Mouse (Mus musculus) brain, embryonic 18.5 days (tissue): Measurements from ENCODE around the gene Slc4a5.
A peak's percentile ranks its signal among the peaks of the same experiment; 100 is the strongest.

Experiments
- DNase-seq: peaks from one replicate; pipeline ENCODE4 v3.0.0-alpha.2; 2012; ENCODE audit warnings: low read depth, low spot score

Slc4a5 gene

DNA sequence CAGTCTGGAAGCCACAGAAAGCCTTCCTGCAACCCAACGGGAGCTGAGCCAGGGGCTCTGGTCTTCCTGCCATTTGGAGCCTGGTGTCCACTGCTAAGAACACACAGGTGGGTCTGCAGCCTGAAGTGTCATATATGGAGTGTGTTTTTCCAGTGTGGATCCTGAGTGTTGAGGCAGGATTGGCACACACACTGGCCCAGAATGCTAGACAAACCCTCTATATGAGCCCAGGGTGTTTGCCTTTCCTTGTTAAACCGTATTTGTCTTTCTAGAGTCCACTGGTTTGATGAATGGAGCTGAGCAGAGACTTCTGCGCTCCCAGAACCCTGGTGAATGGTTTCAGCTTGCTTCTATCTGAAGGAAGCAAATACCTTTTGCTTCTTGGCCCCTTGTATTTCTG lies at the start of gene Slc4a5:
Gene Slc4a5, plus strand, starts transcription at position 15 of the 400 bp plus-strand sequence.
- DNase-seq, result no peak

DNA sequence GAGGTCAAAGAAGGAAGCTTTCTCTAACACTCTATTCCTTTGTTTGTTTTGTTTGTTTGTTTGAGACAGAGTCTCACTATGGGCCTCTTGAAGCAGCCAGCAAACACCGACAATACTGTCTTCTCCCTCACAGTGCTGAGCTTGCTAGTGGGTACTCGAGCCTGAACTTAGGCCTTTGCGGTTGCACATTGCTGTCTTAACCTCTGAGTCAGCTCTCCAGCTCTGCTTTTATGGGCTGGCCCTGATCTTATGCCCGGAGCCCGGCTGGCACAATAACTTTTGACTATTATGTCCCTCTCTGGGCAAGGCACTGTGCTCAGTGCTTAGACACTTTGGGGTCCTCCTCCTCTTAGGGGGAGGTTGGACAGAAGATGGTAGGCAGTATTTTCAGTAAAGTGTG lies 49.8 kb upstream of the Slc4a5 start:
- no peak for DNase-seq

DNA sequence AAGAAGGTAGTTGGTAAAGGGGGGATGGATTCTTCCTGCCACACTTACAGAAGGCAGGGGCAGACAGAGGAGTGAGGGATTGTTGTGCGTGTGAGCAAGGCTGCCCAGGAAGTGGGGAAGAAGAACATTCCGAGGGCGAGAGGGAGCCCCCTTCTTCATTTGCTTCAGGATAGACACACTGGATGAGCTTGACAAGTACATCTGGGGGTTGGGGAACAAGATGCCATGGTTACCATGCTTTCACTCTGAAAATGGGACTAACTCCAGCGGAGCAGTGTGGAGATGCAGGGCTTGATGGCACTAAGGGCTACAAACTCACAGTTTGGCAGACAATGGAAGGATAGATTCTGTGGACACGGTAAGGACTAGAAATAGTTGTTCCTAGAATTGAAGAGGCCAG lies 48.6 kb upstream of the Slc4a5 start:
- DNase-seq, result no peak

DNA sequence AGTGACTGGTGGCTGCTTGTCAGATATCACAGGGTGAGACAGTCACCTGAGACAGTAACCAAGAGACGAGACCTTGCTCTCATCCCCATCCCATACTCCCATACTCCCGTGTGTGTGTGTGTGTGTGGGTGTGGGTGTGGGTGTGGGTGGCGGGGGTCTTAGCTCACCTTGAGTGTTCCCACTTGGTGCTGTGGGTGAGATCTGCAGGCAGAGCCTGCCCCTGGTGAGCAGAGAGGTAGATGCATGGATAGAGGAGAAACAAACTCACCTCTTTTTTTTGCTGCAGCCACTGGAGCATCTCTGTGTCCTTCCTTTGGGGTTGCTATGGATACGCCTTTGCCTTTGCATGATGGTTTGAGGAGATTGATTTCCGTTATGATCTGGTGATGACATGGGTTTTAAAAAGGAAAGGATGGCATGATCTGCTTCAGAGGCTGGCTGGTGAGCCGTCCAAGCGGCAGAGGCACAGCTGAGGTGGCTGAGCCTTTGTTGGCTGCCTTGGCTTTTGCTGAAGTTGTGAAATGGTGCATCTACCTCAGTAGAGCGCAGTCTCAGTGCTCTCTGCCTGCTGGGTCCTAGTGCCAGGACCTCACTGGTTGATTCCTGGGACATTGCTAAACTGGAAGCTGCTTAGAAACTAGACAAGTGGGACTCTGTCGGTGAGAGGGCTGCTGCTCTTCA lies 47.2 kb upstream of the Slc4a5 start:
- no peak for DNase-seq

DNA sequence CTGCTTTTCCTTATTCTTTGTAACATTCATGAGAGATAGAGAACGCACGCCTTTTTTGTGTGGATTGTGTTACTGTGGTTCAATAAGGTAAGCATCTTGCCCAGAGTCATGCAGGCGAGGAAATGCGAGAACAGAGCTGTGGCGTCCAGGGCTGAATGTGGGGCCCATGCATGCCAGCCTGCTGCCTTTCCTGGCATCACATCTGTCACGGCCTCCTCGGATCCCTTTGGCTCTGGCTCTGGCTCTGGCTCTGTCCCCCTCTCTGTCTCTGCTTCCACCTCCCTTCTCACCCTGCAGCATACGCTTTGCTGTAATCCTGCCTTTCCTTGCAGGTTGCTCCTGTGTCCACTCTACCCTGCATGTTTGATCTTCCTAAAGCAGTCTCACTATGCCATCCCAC lies 43.6 kb upstream of the Slc4a5 start:
- no peak for DNase-seq

DNA sequence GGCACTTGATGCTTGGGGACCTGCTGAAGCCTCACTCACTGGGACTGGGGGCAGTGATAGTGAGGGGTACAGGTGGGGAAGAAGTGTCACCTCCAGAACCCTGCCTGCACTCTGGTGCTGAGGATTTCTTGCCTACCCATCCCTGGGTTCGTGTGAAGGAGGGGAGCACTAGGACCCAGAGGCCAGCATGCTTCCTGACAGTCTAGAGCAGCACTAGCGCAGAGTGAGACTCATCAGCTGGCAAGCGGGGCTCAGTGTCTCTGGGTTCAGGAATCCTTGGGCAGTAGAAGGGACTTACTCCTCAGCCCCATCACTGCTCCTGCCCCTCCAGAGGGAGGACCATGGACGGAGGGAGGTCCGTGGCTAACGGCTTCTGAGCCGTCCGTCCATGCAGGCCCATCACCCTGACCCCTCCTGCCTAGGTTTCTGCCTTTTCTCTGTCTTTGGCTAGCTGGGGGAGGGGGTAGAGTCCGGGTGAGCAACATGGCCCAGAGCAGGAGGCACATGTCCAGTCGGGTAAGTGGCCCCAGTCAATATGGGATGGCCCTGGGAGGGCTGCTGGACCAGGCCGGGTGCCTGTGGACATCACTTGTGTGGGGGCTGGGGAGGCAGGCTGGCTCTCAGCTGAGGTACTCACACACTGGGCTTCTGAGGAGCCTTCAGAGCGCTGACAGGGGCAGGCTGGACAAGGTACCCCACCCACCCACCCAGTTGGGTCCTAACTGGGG lies 40.1 kb upstream of the Slc4a5 start:
- peak; percentile 26 for DNase-seq

DNA sequence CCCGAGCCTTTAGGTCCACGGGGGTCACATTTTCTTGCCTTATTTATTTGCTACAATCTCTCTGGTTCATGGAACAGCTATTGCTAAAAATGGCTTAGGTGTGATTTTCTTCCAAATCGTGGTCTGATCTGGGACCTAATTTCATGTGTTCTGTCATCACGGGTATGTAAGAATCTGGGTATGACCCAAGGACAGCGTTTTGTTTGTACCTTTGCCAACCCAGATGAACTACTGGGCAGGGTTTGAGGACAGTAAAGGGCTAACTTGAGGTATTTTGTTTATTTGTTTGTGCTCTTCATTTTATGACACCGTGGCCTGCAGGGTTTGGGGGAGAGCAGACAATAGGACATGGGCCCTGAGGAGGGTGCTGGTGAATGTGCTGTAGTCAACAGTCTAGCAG lies 39.0 kb upstream of the Slc4a5 start:
- DNase-seq, result no peak

DNA sequence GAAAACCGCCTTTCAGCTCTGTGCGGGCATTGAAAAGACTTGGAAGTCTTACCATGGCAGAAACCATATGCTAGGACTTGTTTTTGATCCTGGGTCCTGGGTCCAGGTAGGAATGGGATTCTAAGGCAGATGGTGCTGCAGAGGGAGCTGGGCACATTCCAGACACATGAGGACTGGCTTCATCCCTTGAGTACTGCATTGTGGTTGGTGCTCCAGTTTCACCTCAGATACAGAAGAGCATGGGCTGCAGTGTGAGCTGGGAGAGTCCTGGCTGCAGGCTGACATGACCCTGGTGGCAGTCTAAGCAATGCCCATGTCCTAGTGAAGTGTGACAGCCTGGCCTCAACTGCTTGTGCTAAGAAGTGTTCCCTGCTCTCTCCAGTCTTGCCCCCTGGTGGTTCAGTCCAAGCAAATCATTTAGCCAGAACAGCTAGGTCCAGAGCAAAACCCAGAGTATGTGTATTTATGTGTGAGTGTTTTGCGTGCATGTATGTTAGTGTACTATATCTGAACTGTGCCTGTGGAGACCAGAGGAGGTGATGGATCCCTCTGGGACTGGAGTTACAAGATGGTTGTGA lies 34.7 kb upstream of the Slc4a5 start:
- DNase-seq, result no peak

DNA sequence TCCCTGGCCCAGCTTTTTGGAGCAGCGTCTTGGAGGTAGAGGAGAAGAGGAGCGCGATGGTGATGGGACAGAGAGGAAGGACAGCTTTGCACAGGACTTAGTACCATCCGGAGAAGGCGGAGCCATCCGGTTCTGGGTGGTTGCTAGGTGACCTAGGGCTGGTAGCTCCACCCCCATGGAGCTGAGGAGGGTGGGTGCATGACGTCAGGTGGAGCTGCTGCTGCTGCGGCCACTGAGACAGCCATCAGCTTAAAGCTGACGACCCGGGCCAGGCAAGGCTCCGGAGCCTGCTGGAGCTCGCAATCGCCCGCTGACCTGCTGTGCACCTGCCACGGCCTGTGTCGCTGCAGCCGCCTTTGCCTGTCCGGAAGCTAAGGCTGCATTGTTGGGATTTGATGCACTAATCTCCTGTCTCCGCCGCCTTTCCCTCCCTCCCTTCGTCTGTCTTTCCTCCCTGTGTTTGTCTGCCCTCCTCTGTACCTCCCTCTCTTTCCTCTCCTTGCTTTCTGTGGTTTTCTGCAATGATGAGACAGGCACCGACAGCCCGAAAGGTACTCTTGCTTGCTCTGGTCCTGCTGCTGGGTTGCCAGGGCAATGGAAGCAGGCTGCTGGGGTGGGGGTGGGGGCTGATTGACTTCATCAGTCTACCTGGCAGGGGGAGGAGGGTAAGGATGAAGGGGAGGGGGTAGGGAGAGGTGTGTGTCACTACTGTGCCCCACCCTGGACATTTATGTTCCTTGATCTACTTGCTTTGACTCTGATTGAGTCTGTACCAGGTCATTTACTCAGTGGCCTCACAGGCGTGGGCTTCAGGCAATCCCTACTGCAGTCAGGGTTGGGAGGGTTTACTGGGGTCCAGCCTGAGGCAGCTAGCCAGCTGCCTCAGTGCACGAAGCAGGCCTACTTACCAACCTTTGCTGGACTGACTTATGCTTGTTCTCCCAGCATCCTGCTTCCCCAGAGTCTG lies 33.5 kb upstream of the Slc4a5 start:
- DNase-seq, result peak; percentile 68

DNA sequence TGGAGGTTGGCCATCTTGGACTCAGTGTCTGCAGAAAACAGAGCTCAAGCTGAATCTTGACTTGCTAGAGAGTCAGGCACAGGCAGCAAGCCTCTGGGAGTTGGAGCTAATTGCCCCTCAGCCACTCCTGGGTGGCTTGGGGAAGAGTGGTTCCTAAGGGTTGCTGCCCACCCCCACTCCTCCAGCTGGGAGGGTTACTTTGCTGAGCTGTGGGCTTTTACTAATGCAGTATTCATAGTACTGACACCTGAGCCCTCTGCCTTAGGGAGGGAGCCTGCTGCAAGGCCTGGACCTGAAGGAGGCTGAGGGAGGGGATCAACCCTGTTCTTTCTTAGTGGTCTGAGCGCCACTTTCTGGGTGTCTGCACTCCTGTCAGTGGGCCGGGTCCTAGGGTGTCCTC lies 32.7 kb upstream of the Slc4a5 start:
- no peak for DNase-seq

DNA sequence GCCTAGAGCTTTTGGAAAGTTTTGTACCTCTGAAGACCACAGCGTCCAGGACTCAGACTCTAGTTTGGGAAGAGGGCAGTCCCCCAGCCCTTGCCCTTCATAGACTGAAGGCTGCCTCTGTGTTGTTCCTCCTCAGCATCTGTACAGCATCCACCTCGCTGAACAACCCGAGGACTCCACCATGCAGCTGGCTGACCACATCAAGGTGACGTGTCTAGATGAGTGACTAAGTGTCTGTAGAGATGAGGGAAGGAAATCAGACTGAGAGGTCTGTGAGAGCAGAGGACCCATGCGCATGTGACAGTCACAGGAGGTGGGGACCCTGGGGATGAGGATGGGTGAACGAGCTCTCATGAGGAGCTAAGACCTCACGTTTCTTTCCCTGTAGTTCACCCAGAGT lies 26.1 kb upstream of the Slc4a5 start:
- DNase-seq, result no peak

DNA sequence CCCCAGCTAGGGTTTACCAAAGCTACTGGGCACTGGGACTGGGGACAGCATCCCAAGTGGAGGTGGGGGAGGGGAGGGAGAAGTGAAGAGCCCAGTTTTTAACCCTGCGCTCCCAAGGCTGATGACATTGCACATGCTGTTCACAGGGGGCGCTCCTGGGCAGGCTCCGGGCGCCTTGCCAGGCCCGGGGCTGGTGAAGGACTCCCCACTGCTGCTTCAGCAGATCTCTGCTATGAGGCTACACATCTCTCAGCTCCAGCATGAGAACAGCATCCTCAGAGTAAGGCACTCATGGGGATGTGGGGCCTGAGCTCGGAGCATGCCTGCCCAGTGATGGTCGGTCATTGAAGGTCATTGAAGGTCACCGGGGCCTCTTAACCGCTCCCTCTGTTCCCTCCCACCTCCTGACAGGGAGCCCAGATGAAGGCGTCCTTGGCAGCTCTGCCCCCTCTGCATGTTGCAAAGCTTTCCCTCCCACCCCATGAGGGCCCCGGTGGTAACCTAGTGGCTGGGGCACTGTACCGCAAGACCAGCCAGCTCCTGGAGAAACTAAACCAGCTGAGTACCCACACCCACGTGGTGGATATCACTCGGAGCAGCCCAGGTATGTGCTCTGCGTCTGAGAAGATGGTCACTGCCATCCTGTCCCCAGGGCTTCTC lies 22.2 kb upstream of the Slc4a5 start:
- no peak for DNase-seq

DNA sequence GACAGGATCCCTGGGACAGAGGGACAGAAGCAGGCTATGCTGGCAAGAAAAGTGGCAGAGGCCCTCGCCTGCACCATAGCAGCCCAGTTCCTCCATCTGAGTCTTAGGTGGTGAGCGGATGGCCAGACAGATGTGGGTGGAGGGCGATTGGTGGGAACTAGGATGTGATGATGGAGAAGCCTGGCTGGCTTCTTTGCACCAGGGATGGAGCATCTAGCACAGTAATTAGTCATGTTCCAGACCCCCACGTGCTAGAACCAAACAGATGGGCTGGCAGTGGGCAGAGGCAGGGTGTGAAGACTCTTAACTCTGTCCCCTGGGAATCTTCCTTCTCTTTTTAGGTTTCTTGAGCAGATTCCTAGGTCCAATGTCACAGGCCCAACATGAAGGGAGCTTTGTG lies 16.3 kb upstream of the Slc4a5 start:
- no peak for DNase-seq

DNA sequence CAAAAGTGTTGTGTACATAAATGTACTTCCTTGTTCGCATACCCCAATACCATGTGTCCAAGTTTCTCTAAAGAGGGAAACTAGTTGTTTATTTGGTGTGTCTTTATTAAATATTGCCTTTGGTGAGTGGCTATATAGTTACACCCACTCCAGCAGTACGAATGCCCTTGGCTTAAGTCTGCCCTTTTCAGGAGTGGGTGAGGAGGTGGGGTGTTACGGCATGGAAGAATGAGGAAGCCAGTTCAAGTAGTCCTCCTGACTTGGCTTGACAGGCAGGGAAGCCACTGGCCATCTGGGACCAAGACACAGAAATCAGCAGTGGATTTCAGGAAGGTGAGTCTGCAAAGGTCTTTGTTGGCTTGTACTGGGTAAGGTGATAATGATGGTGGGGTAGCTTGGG lies 13.8 kb upstream of the Slc4a5 start:
- DNase-seq, result no peak

DNA sequence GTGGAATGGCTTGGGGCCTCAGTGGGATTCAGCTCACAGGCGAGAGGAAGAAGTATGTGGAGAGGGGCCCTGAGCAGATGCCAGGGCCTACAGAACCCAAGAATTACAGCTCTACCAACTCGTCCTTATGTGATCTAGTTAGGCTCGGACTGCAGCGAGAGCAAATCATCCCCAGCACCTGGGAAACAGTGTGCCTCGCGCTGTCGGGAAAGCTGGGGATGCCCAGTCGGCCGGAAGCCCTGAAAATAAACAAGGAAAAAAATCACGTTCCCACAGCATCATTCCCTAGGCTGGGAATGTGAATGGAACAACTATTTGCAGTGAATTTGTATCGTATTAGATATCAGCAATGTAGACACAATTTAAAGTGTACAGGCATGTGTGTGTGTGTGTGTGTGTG lies 13.3 kb upstream of the Slc4a5 start:
- no peak for DNase-seq

DNA sequence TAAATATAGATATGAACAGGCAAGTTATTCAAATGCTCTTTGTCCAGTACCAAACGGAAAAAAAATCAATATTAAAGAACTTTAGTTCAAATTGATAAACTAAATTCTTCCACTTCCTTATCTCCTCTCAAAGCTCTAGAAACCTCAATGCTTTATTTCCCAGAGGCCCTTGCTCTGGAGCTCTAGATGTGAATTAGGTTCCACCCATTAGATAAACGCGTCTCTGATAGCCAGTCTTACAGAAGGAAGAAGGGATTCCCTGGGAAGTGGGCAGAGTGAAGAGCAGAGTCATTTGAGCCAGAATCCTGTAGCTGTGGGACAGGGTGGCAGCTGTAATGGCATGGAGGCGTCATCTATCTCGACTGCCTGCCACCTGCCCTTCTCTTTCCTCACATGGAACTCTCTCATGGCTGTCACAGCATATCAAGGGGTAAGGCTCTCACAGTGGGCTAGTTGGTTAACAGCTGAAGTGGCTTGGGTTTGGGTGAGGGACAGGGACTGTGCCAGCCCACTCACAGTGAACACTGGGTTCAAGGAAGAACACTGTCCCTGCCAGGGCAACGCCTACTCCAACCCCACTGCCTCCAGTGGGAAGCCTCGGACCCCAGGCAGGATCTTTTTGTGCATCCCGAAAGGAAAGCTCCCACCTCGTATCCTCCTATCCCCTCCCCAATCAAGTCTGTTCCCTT lies 12.1 kb upstream of the Slc4a5 start:
- no peak for DNase-seq

DNA sequence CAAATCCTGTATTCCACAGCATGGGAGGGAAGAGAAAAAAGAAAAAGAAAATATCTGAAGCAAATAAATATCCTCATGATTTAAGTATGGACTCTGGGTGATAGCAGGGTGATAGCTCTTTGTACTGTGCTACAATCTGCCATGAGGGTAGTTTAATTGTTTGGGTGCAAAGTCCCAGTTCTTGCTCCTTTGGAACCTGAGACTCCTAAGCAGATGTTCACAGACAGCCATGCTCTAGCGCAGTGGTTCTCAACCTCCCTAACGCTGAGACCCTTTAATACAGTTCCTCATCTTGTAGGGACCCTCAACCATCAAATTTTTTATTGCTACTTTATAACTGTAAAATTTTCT lies 11.6 kb upstream of the Slc4a5 start:
- no peak for DNase-seq

DNA sequence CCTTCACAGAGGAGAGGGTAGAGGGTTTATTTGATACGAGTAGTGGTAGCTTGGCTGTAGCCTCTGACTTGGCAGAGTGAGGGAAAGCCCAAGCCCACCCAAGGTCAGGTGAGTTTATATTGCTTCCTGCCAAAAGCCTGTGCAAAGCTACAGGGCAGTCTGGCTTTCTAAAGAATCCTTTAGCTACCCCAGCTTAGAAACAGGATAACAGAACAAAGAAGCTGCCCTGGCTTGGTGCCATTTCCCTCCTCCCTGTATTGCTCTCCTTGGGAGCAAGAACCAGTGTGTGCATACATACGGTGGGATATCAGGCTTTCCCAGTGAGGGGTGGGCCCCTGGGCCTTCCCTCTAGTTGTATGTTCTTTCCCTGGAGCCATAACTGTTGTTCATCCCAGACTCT lies 9.1 kb upstream of the Slc4a5 start:
- DNase-seq, result no peak

DNA sequence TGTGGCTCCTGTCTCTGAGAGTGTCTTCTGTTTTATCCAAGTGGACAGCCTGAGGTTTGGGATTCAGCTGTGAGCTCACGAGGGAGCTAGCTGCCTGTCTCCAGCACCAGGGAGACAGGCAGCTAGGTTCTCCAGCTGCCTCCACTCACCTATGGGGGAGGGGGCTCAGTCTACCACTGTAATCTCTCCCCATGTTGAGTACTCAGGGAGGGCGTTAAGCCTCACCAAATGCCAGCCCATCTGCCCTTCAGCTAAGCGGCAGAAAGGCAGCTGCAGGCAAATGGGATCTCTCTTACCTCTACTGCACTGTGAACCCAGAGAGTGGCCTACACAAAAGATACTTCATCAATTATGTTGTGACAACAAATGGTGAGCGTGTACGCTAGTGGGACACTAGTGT lies 8.1 kb upstream of the Slc4a5 start:
- no peak for DNase-seq

DNA sequence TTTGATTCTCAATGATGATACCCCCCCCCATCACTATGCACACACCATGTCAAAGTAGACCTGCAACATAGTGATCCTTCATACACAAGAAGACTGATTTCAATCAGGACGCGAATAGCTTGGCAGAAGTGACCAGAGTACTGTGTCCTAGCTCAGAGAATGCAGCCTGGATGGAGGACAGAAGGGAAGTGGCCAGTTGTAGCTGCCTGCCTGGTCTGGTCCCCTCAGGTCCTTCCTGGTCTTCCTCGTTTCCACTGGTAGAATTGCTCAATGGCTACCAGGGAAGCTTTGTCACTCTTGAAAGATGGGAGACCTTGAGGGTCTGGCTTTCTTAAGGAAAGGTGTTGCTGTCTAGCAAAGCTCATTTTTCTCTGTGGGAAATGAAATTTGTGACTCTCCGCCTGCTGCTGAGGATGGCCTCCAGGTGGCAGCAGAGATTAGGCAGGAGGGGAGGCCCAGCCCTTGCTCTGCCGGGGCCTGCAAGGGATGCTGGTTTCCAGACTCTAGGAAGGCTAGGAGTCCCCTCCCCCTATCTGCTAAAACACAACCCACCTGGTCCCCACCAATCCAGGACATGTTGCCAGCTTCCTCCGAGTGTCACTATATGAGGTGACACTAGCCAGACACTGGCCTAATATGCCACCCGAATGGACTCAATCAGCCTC lies 4.5 kb upstream of the Slc4a5 start:
- peak; percentile 36 for DNase-seq
